Comparison of ENCODE assay signal across 10 mouse cellular contexts in genomic region chr19:40471526-40472245, GRCm38 (mm10). TPM values are rescaled to one million over a fixed set of nuclear protein-coding genes. Genes with fewer than 3 reads are reported as not detected.
DNase-seq lines count a peak whose midpoint lies in the region; ATAC-seq and TF ChIP-seq lines count a peak whose summit lies in the region.
"Had no signal": no experiment of that assay in that cellular context is flagged by ENCODE, and none has a peak within 500 bp of the region (broad histone marks: within the 10 kb centered on the region; RNA-seq: fewer than 3 reads in every experiment).

No protein-coding gene starts in this region.

- peak overlapping the region; percentile 21; the same call in 1 of the 2 replicates for H3K27ac ChIP-seq in hindbrain, embryonic 15.5 days (replicated peaks)
- no peak overlapping the region for H3K27ac ChIP-seq in hindbrain, embryonic 11.5 days (ENCODE audit: low read depth, low read length)
- peak overlapping the region; percentile 76 for H3K27ac ChIP-seq in heart, embryonic 13.5 days (replicated peaks)
- peak overlapping the region; percentile 27 for H3K27ac ChIP-seq in olfactory bulb, adult 2 months (ENCODE audit: insufficient read depth, low read depth, low read length)
- H3K27ac ChIP-seq: midbrain, embryonic 12.5 days had no signal

- H3K4me1 ChIP-seq in hindbrain, embryonic 15.5 days (replicated peaks), result peaks cover 32% of the 10 kb centered on the region
- H3K4me1 ChIP-seq in hindbrain, embryonic 11.5 days (replicated peaks; ENCODE audit: control insufficient read depth, insufficient read depth, low read length), result no peaks in the 10 kb centered on the region
- peaks cover 65% of the 10 kb centered on the region for H3K4me1 ChIP-seq in heart, embryonic 13.5 days
- H3K4me1 ChIP-seq in olfactory bulb, adult 2 months (ENCODE audit: control insufficient read depth, insufficient read depth, low read length), result peaks cover 11% of the 10 kb centered on the region

- H3K9ac ChIP-seq in hindbrain, embryonic 15.5 days, result no peak overlapping the region
- no peak overlapping the region for H3K9ac ChIP-seq in hindbrain, embryonic 11.5 days (ENCODE audit: low read depth, low read length)
- H3K9ac ChIP-seq in heart, embryonic 13.5 days, result peak overlapping the region; percentile 71
- H3K9ac ChIP-seq: midbrain, embryonic 12.5 days had no signal

- no peak for TF ChIP-seq CTCF in olfactory bulb, adult 2 months (IDR thresholded peaks at IDR 0.05; ENCODE audit: insufficient read depth, low read depth, low read length)

- H3K4me2 ChIP-seq in hindbrain, embryonic 15.5 days, result no peak overlapping the region
- no peak overlapping the region for H3K4me2 ChIP-seq in hindbrain, embryonic 11.5 days (replicated peaks; ENCODE audit: low read depth, low read length)
- 0 out of 2 replicates have a peak overlapping the region, but pooled peaks have one; percentile 11 for H3K4me2 ChIP-seq in heart, embryonic 13.5 days
- H3K4me2 ChIP-seq: midbrain, embryonic 12.5 days had no signal

- H3K4me3 ChIP-seq in hindbrain, embryonic 15.5 days, result no peak overlapping the region
- no peak overlapping the region for H3K4me3 ChIP-seq in hindbrain, embryonic 11.5 days (ENCODE audit: low read depth, low read length)
- no peak overlapping the region for H3K4me3 ChIP-seq in heart, embryonic 13.5 days
- H3K4me3 ChIP-seq in olfactory bulb, adult 2 months (ENCODE audit: insufficient read depth, low read depth, low read length), result no peak overlapping the region
- H3K4me3 ChIP-seq: midbrain, embryonic 12.5 days had no signal

- WGBS in hindbrain, embryonic 15.5 days, result 81% methylated on average over 10 of the region's 10 CpGs
- 83% methylated on average over 10 of the region's 10 CpGs for WGBS in hindbrain, embryonic 11.5 days
- WGBS in heart, embryonic 13.5 days, result 38% methylated on average over 10 of the region's 10 CpGs
- WGBS in olfactory bulb, adult 2 months, result 27% methylated on average over 10 of the region's 10 CpGs

- no peaks in the 10 kb centered on the region for H3K9me3 ChIP-seq in hindbrain, embryonic 15.5 days
- H3K9me3 ChIP-seq in hindbrain, embryonic 11.5 days (ENCODE audit: control insufficient read depth, low read length), result no peaks in the 10 kb centered on the region
- H3K9me3 ChIP-seq in heart, embryonic 13.5 days, result no peaks in the 10 kb centered on the region
- H3K9me3 ChIP-seq: G1E; midbrain, embryonic 12.5 days had no signal

- no peaks in the 10 kb centered on the region for H3K27me3 ChIP-seq in hindbrain, embryonic 15.5 days
- no peaks in the 10 kb centered on the region for H3K27me3 ChIP-seq in hindbrain, embryonic 11.5 days (ENCODE audit: control insufficient read depth, insufficient read depth, low read length)
- H3K27me3 ChIP-seq in heart, embryonic 13.5 days (replicated peaks), result no peaks in the 10 kb centered on the region
- H3K27me3 ChIP-seq: midbrain, embryonic 12.5 days had no signal

- H3K36me3 ChIP-seq in hindbrain, embryonic 15.5 days, result no peaks in the 10 kb centered on the region
- no peaks in the 10 kb centered on the region for H3K36me3 ChIP-seq in hindbrain, embryonic 11.5 days (ENCODE audit: control insufficient read depth, insufficient read depth, low read length)
- 0 out of 2 replicates have a peak, but pooled peaks cover 13% of the 10 kb centered on the region for H3K36me3 ChIP-seq in heart, embryonic 13.5 days
- H3K36me3 ChIP-seq: midbrain, embryonic 12.5 days had no signal

- DNase-seq in hindbrain, embryonic 11.5 days (ENCODE audit: low spot score), result no peak
- DNase-seq in cerebellum, adult 9-10 months, result peak; percentile 71
- DNase-seq in MN1 (ENCODE audit: low spot score), result no peak
- no peak for DNase-seq in thymus, postnatal 0 days (ENCODE audit: low spot score)
- DNase-seq in embryo, embryonic 9.5 days (ENCODE audit: extremely low spot score), result no peak

- no peak for ATAC-seq in hindbrain, embryonic 15.5 days (ENCODE audit: low FRiP score, low read depth)
- ATAC-seq in hindbrain, embryonic 11.5 days (ENCODE audit: low FRiP score), result no peak
- ATAC-seq in heart, embryonic 13.5 days (ENCODE audit: extremely low read depth, insufficient number of reproducible peaks, low FRiP score, low TSS enrichment), result no peak

- no peak for TF ChIP-seq POLR2A in olfactory bulb, adult 2 months (IDR thresholded peaks at IDR 0.05; ENCODE audit: insufficient read depth, low read depth, low read length)

RNA-seq across cellular contexts. Expression of gene Sorbs1, which starts 41.9 kb away (rescaled TPM):
- polyA plus RNA-seq in hindbrain, embryonic 15.5 days (2015; fragmentation: Nextera tagmentation; extraction: Ambion mirVana), result 87.5 and 92.0 TPM in 2 replicates
- polyA plus RNA-seq in hindbrain, embryonic 11.5 days (2014; fragmentation: Nextera tagmentation; extraction: Ambion mirVana), result 82.7 and 97.2 TPM in 2 replicates
- polyA plus RNA-seq in heart, embryonic 13.5 days (2015; fragmentation: Nextera tagmentation; extraction: Ambion mirVana), result 65.4 and 74.3 TPM in 2 replicates
- not detected in 2 replicates for polyA plus RNA-seq in olfactory bulb, adult 2 months (2012; ENCODE audit: insufficient read depth, insufficient read length, low replicate concordance, missing spikeins)
- polyA plus RNA-seq in thymus, postnatal 0 days (2015; fragmentation: Nextera tagmentation; extraction: Ambion mirVana), result 15.8 and 16.1 TPM in 2 replicates
